Mouse (Mus musculus) spleen, adult 10 weeks (tissue): Measurements from ENCODE around the gene Olfr156. TPM values are rescaled to one million over a fixed set of nuclear protein-coding genes. Genes with fewer than 3 reads are reported as not detected.

Experiments
- polyA plus RNA-seq: library from polyadenylated mRNA; stranded (reverse); fragments of 350-450 nt; fragmentation: Illumina TruSeq; extraction: RNeasy Lipid Tissue Mini Kit (QIAGEN cat#74804); gene quantifications from one replicate; pipeline ENCODE4 v1.2.3, GENCODE M21; 2015; ENCODE audit warnings: low replicate concordance; ENCODE audit not compliant: insufficient read depth

The Olfr156 gene
- polyA plus RNA-seq, result not detected

GRCm38 (mm10) chr4:43823845-43824337 lies at the start of gene Olfr156:
Gene Olfr156 (minus strand): TSS chr4:43823895.

GRCm38 (mm10) chr4:43851265-43851664 lies 27.6 kb upstream of the Olfr156 start, which contains the start of gene Olfr155:
Gene Olfr155 (plus strand): TSS chr4:43851565.

GRCm38 (mm10) chr4:43840101-43840500 lies 16.4 kb upstream of the Olfr156 start, which contains the start of gene Olfr157:
Gene Olfr157 (minus strand): TSS chr4:43840201.

GRCm38 (mm10) chr4:43770909-43771308 lies 52.8 kb downstream of the Olfr156 start, which contains the start of gene Olfr159:
Gene Olfr159 (minus strand): TSS chr4:43771009.

Other genes with a start within 250 kb of the Olfr156 start
- 28.8 TPM for gene Rgp1, start 245.2 kb downstream of the Olfr156 start, polyA plus RNA-seq
- gene Gba2, start 245.0 kb downstream of the Olfr156 start, polyA plus RNA-seq, result 24.6 TPM
- 0.37 TPM for gene Msmp, start 239.4 kb downstream of the Olfr156 start, polyA plus RNA-seq
- 10.0 TPM for gene Npr2, start 192.0 kb downstream of the Olfr156 start, polyA plus RNA-seq
- gene Spag8, start 170.3 kb downstream of the Olfr156 start, polyA plus RNA-seq, result not detected
- gene Hint2, start 167.4 kb downstream of the Olfr156 start, polyA plus RNA-seq, result 23.5 TPM
- gene Tmem8b, start 154.9 kb downstream of the Olfr156 start, polyA plus RNA-seq, result 2.1 TPM
- 0.07 TPM for gene Fam221b, start 154.8 kb downstream of the Olfr156 start, polyA plus RNA-seq
- gene Olfr70, start 123.1 kb downstream of the Olfr156 start, polyA plus RNA-seq, result not detected
- gene Olfr71, start 113.6 kb downstream of the Olfr156 start, polyA plus RNA-seq, result not detected
- 0.28 TPM for gene Hrct1, start 96.7 kb downstream of the Olfr156 start, polyA plus RNA-seq
- gene Spaar, start 93.9 kb downstream of the Olfr156 start, polyA plus RNA-seq, result 0.07 TPM
- gene Olfr159, start 52.9 kb downstream of the Olfr156 start, polyA plus RNA-seq, result not detected
- gene Olfr157, start 16.3 kb upstream of the Olfr156 start, polyA plus RNA-seq, result not detected
- not detected for gene Olfr155, start 27.7 kb upstream of the Olfr156 start, polyA plus RNA-seq
- 8.0 TPM for gene Reck, start 51.6 kb upstream of the Olfr156 start, polyA plus RNA-seq
- 53.7 TPM for gene Glipr2, start 133.5 kb upstream of the Olfr156 start, polyA plus RNA-seq
- gene Ccin, start 159.6 kb upstream of the Olfr156 start, polyA plus RNA-seq, result not detected
- gene Clta, start 180.6 kb upstream of the Olfr156 start, polyA plus RNA-seq, result 236 TPM